Mouse (Mus musculus) intestine, postnatal 0 days (tissue): ENCODE results near the gene Wdr47. TPM values are rescaled to one million over a fixed set of nuclear protein-coding genes. Genes with fewer than 3 reads are reported as not detected.
"Not testable (repeated sequence)": the region's sequence is repeated elsewhere in the genome, so short reads cannot be mapped to it uniquely, and the experiment has no call there.

Source experiments
- ATAC-seq: fragments of 200-750 bp; cut with Nextera tagmentation; 2 replicates; pipeline ENCODE4 v1.8.0; 2017; ENCODE audit warnings: mild to moderate bottlenecking, moderate TSS enrichment, moderate library complexity
- H3K27ac ChIP-seq: fragments of 300-500 bp; sonication (generic); 2 replicates; pipeline ENCODE4 v1.5.1; 2014; ENCODE audit warnings: mild to moderate bottlenecking, low read depth, low read length, moderate library complexity
- H3K27me3 ChIP-seq: fragments of 300-500 bp; sonication (generic); replicated peaks from 2 replicates; pipeline ENCODE4 v1.6.1; 2014; ENCODE audit warnings: low read length, mixed read lengths; ENCODE audit not compliant: control insufficient read depth, insufficient read depth
- H3K36me3 ChIP-seq: fragments of 300-500 bp; sonication (generic); 2 replicates; pipeline ENCODE4 v1.6.1; 2014; ENCODE audit warnings: mild to moderate bottlenecking, moderate library complexity; ENCODE audit not compliant: control insufficient read depth, insufficient read depth
- H3K4me1 ChIP-seq: fragments of 300-500 bp; sonication (generic); replicated peaks from 2 replicates; pipeline ENCODE4 v1.6.1; 2014; ENCODE audit warnings: antibody characterized with exemption, low read length, mixed read lengths; ENCODE audit not compliant: control insufficient read depth, insufficient read depth
- H3K4me2 ChIP-seq: fragments of 300-500 bp; sonication (generic); replicated peaks from 2 replicates; pipeline ENCODE4 v1.6.1; 2014; ENCODE audit warnings: low read depth, mild to moderate bottlenecking, moderate library complexity
- H3K4me3 ChIP-seq: fragments of 300-500 bp; sonication (generic); 2 replicates; pipeline ENCODE4 v1.5.1; 2014; ENCODE audit warnings: low read depth, low read length
- H3K9ac ChIP-seq: fragments of 300-500 bp; sonication (generic); 2 replicates; pipeline ENCODE4 v1.6.1; 2014; ENCODE audit warnings: mild to moderate bottlenecking, low read depth, low read length
- H3K9me3 ChIP-seq: fragments of 300-500 bp; sonication (generic); 2 replicates; pipeline ENCODE4 v1.6.1; 2016; ENCODE audit warnings: mixed run types; ENCODE audit not compliant: control insufficient read depth
- CTCF ChIP-seq: sonication (generic); IDR thresholded peaks from 2 replicates; pipeline ENCODE4 v1.5.1; 2016; ENCODE audit warnings: low read depth, mild to moderate bottlenecking, control low read depth, antibody characterized with exemption, moderate library complexity
- WGBS: fragments of 180-500 bp; shearing (Covaris S2); extraction: QIAGEN DNeasy Blood & Tissue Kit; methylation state at CpG from one replicate; pipeline ENCODE4 v1.1.7; 2014; 5-methylcytosine and 5-hydroxymethylcytosine counted together
- polyA plus RNA-seq: library from polyadenylated mRNA; unstranded; fragments of >200 nt; fragmentation: Nextera tagmentation; extraction: Ambion mirVana; gene quantifications from 2 replicates; pipeline ENCODE4 v1.2.1, GENCODE M21; 2015

Wdr47 gene
- polyA plus RNA-seq, 1 experiment from 2014 or later: 2.9 TPM

DNA sequence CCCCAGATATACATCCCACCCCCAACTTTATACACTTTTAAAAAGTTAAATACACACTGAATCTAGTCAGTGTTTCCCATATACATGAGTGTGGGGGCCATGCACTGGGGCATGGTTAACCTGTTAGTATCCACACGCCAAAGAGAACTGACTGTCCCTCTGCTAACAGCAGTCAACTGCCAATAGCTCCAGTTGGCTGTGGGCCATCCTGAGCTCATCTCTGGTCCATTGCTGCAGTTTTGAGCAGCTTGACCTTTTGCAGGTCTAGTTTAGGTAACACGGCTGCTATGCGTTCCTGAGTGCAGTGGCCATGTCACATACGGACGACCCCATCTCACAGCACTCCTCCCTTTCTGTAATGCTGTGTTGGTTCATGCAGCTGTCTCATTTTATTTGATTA is 43.7 kb downstream of the Wdr47 start:
- no peak overlapping the region for H3K27ac ChIP-seq
- ATAC-seq: no peak
- no peaks in the 10 kb centered on the region for H3K27me3 ChIP-seq
- no peak overlapping the region for H3K4me3 ChIP-seq
- WGBS: 75% methylated on average over 5 of the region's 5 CpGs
- H3K4me2 ChIP-seq: no peak overlapping the region
- no peaks in the 10 kb centered on the region for H3K4me1 ChIP-seq
- H3K36me3 ChIP-seq: peaks cover 5% of the 10 kb centered on the region; the same call in 1 of the 2 replicates
- H3K9me3 ChIP-seq: no peaks in the 10 kb centered on the region
- no peak for TF ChIP-seq CTCF
- H3K9ac ChIP-seq: no peak overlapping the region

DNA sequence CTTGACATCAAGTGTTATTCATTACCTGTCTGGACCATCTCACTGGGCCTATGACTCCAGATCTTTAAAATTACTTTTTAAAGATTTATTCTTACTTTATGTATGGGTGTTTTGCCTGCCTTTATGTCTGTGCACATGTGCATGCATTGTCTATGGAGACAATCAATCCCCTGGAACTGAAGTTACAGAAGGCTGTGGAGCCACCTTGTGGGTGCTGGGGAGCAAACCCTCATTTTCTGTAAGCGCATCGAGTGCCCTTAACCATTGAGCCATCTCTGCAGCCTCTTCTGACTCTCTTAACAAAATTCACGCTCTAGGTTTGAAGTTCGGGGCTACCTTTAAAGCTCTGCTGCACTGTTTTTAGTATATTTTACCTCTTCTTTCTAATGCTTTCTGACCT is 48.3 kb downstream of the Wdr47 start:
- peak; percentile 59 for TF ChIP-seq CTCF
- Histone ChIP-seq H3K4me1 (no peaks in the 10 kb centered on the region), H3K4me3 (no peak overlapping the region), H3K9me3 (no peaks in the 10 kb centered on the region), H3K27ac (no peak overlapping the region), H3K9ac (no peak overlapping the region), H3K27me3 (no peaks in the 10 kb centered on the region), H3K36me3 (peaks cover 8% of the 10 kb centered on the region; the same call in 1 of the 2 replicates), H3K4me2 (no peak overlapping the region)
- no peak for ATAC-seq
- 72% methylated on average over 4 of the region's 4 CpGs for WGBS

DNA sequence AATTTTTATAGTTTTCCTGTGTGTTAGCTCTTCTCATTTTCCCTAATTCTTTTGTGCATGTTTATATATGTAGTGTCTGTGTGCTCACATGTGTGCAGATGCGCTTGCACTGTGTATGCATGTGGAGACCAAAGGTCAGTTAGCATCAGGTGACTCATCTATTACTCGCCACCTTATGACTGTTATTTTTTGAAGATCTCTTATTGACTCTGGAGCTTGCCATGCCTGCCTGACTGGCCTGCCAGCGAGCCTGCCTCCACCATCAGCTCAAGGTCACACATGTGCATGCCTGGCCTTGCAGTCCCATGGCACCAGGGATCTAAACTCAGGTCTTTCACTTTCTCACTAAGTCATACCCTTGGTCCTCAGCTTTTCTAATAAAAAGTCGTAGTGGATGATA is 49.9 kb downstream of the Wdr47 start:
- no peak for TF ChIP-seq CTCF
- 50% methylated on average over 4 of the region's 4 CpGs for WGBS
- Histone ChIP-seq H3K36me3 (peaks cover 8% of the 10 kb centered on the region; the same call in 1 of the 2 replicates), H3K27ac (no peak overlapping the region), H3K4me2 (no peak overlapping the region), H3K9ac (no peak overlapping the region), H3K4me3 (no peak overlapping the region), H3K9me3 (no peaks in the 10 kb centered on the region), H3K27me3 (no peaks in the 10 kb centered on the region), H3K4me1 (no peaks in the 10 kb centered on the region)
- peak; percentile 79 for ATAC-seq

DNA sequence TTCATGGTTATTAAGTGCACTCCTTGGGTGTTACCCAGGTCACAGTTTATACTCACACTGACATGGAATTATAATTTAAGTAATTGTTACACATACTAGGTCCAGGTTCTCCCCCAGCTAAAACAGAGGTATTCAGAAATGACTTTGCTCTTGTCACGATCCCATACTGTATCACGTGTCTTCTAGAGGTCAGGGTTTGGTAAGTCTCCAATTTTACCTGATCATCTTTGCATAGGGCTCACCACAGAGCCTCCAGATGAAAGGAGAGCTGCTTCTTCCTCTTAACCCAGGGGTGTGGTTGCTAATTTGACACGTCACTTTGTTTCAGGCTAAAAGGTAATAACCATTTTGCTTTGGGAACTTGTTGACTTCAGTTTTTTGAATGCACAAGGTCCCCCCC is 53.8 kb downstream of the Wdr47 start:
- Histone ChIP-seq H3K4me3 (no peak overlapping the region), H3K36me3 (0 out of 2 replicates have a peak, but pooled peaks cover 3% of the 10 kb centered on the region), H3K9ac (no peak overlapping the region), H3K4me1 (no peaks in the 10 kb centered on the region), H3K27ac (no peak overlapping the region), H3K4me2 (no peak overlapping the region), H3K9me3 (no peaks in the 10 kb centered on the region), H3K27me3 (no peaks in the 10 kb centered on the region)
- no peak for ATAC-seq
- TF ChIP-seq CTCF: no peak
- 84% methylated on average over 3 of the region's 3 CpGs for WGBS

DNA sequence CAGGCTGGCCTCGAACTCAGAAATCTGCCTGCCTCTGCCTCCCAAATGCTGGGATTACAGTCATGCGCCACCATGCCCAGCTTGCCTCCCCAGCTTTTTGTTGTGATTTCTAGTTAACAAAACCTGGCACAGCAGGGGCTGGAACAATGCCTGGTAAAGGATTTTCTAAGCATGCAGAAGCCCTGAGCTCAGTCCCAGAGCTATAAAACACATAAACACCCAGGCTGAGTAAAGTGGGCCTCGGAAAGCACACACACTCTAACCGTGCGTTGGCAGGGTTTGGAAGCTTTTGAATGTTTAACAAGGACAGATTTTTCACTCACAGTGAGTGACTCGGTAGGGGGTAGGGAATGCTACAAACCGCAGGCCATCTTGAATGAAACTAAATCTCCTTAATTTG is 55.0 kb downstream of the Wdr47 start:
- Histone ChIP-seq H3K27me3 (no peaks in the 10 kb centered on the region), H3K27ac (no peak overlapping the region), H3K9ac (no peak overlapping the region), H3K4me3 (no peak overlapping the region), H3K36me3 (0 out of 2 replicates have a peak, but pooled peaks cover 3% of the 10 kb centered on the region), H3K4me2 (no peak overlapping the region), H3K9me3 (no peaks in the 10 kb centered on the region), H3K4me1 (no peaks in the 10 kb centered on the region)
- whole genome bisulfite sequencing: 63% methylated on average over 7 of the region's 7 CpGs
- TF ChIP-seq CTCF: no peak
- no peak for ATAC-seq

DNA sequence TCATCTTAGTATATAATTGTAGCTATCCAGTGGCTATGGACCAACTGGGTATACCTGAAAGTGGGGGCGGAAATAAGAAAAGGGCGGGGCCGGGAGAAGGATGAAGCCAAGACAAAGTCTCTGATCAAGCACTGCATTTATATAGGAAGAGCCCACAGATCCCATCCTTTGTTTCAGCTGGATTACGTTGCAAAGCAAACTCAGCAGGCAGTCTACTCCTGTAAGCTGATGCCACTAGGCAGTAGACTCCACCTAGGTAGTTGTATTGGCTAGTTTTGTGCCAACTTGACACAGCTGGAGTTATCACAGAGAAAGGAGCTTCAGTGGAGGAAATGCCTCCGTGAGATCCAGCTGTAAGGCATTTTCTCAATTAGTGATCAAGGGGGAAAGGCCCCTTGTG is 56.6 kb downstream of the Wdr47 start:
- not testable (repeated sequence) for H3K4me2 ChIP-seq, H3K4me3 ChIP-seq, H3K4me1 ChIP-seq, H3K9me3 ChIP-seq, H3K27ac ChIP-seq, H3K9ac ChIP-seq, H3K36me3 ChIP-seq, ATAC-seq, H3K27me3 ChIP-seq
- WGBS: 52% methylated on average over 5 of the region's 5 CpGs
